Mouse (Mus musculus) olfactory bulb, adult 2 months (tissue): ENCODE results near the gene Zbtb7a.

ENCODE experiments used
- CTCF ChIP-seq: fragments of 200-500 bp; IDR thresholded peaks from 2 replicates; pipeline ENCODE4 v1.5.1; 2012; ENCODE audit warnings: low read depth, mild to moderate bottlenecking, low read length, moderate library complexity; ENCODE audit not compliant: insufficient read depth
- POLR2A ChIP-seq: fragments of 200-500 bp; IDR thresholded peaks from 2 replicates; pipeline ENCODE4 v1.6.1; 2012; ENCODE audit warnings: mild to moderate bottlenecking, low read depth, low read length, moderate library complexity; ENCODE audit not compliant: insufficient read depth

GRCm38 (mm10) chr10:81140005-81140404, 5.0 kb downstream of the Zbtb7a start:
- no peak for TF ChIP-seq POLR2A
- TF ChIP-seq CTCF: no peak
